Mouse (Mus musculus) MEL (cell line): ENCODE measurements around the gene Lsr. TPM values are rescaled to one million over a fixed set of nuclear protein-coding genes. Genes with fewer than 3 reads are reported as not detected.

Experiments
- DNase-seq: peaks from one replicate; pipeline ENCODE4 v3.0.0; 2011; ENCODE audit warnings: low read depth, low spot score
- H3K27ac ChIP-seq: 2 replicates; pipeline ENCODE4 v1.5.1; 2012; ENCODE audit warnings: low read depth, mild to moderate bottlenecking, control low read depth, low read length, moderate library complexity; ENCODE audit not compliant: control insufficient read depth
- H3K27me3 ChIP-seq, 2 experiments: fragments of 150-350 bp in 1 of 2; sonication (generic) in 1 of 2; 2 replicates each; pipeline ENCODE4 v1.6.1; 2012; ENCODE audit warnings: low read length in 2 of 2, mild to moderate bottlenecking in 2 of 2, improper control_type of control experiment in 1 of 2, moderate library complexity in 1 of 2; ENCODE audit not compliant: insufficient read depth in 2 of 2, control insufficient read depth in 1 of 2
- H3K36me3 ChIP-seq, 2 experiments: 2 replicates each; pipeline ENCODE4 v1.6.1; 2012 to 2014; ENCODE audit warnings: low read length in 2 of 2, improper control_type of control experiment in 1 of 2, inconsistent platforms in 1 of 2, mild to moderate bottlenecking in 1 of 2; ENCODE audit not compliant: insufficient read depth in 2 of 2, control insufficient read depth in 1 of 2
- H3K4me1 ChIP-seq, 2 experiments: fragments of 150-350 bp in 1 of 2; sonication (generic) in 1 of 2; 2 replicates each; pipeline ENCODE4 v1.6.1; 2012; ENCODE audit warnings: low read length in 2 of 2, improper control_type of control experiment in 1 of 2, mild to moderate bottlenecking in 1 of 2; ENCODE audit not compliant: insufficient read depth in 2 of 2, control insufficient read depth in 1 of 2
- H3K4me3 ChIP-seq, 2 experiments: fragments of 150-350 bp in 1 of 2; sonication (generic) in 1 of 2; 2 replicates each; pipeline ENCODE4 v1.5.1; 2012; ENCODE audit warnings: low read depth in 2 of 2, low read length in 2 of 2, mild to moderate bottlenecking in 2 of 2, moderate library complexity in 2 of 2, control low read depth in 1 of 2, improper control_type of control experiment in 1 of 2; ENCODE audit not compliant: control insufficient read depth in 1 of 2, insufficient read depth in 1 of 2
- H3K79me2 ChIP-seq: 2 replicates; pipeline ENCODE4 v1.6.1; 2012; ENCODE audit warnings: mild to moderate bottlenecking, low read length, moderate library complexity; ENCODE audit not compliant: control insufficient read depth, poor library complexity, insufficient read depth
- H3K9ac ChIP-seq: 2 replicates; pipeline ENCODE4 v1.6.1; 2012; ENCODE audit warnings: low read depth, mild to moderate bottlenecking, control low read depth, low read length, moderate library complexity; ENCODE audit not compliant: control insufficient read depth, poor library complexity, severe bottlenecking
- H3K9me3 ChIP-seq: fragments of 150-350 bp; sonication (generic); replicated peaks from 2 replicates; pipeline ENCODE4 v1.6.1; 2012; ENCODE audit warnings: mild to moderate bottlenecking, low read length, improper control_type of control experiment, moderate library complexity; ENCODE audit not compliant: insufficient read depth
- BHLHE40 ChIP-seq: IDR thresholded peaks from 2 replicates; pipeline ENCODE4 v1.6.1; 2012; ENCODE audit warnings: low read depth, mild to moderate bottlenecking, inconsistent platforms, low read length, improper control_type of control experiment, borderline replicate concordance
- CHD1 ChIP-seq: IDR thresholded peaks from 2 replicates; pipeline ENCODE4 v1.6.1; 2012; ENCODE audit warnings: low read depth, mild to moderate bottlenecking, inconsistent platforms, low read length, improper control_type of control experiment
- CHD2 ChIP-seq: IDR thresholded peaks from 2 replicates; pipeline ENCODE4 v1.6.1; 2011; ENCODE audit warnings: low read length, improper control_type of control experiment
- CTCF ChIP-seq, 3 experiments: IDR thresholded peaks in 2 of 3; conservative IDR thresholded peaks in 1 of 3; 2 replicates each; pipeline ENCODE4 v1.5.1; 2011 to 2012; ENCODE audit warnings: low read length in 3 of 3, low read depth in 2 of 3, mild to moderate bottlenecking in 2 of 3, improper control_type of control experiment in 1 of 3, inconsistent platforms in 1 of 3, mixed read lengths in 1 of 3, moderate library complexity in 1 of 3; ENCODE audit not compliant: control insufficient read depth in 1 of 3, insufficient read depth in 1 of 3, poor library complexity in 1 of 3, severe bottlenecking in 1 of 3
- E2F4 ChIP-seq: IDR thresholded peaks from 2 replicates; pipeline ENCODE4 v1.6.1; 2011; ENCODE audit warnings: low read depth, low read length, improper control_type of control experiment, borderline replicate concordance
- EP300 ChIP-seq, 2 experiments: IDR thresholded peaks; 2 replicates each; pipeline ENCODE4 v1.6.1; 2011; ENCODE audit warnings: improper control_type of control experiment in 2 of 2, low read length in 2 of 2, low read depth in 1 of 2, mild to moderate bottlenecking in 1 of 2
- ETS1 ChIP-seq: IDR thresholded peaks from 2 replicates; pipeline ENCODE4 v1.6.1; 2012; ENCODE audit warnings: low read depth, mild to moderate bottlenecking, inconsistent platforms, low read length, improper control_type of control experiment, moderate library complexity
- GABPA ChIP-seq: IDR thresholded peaks from 2 replicates; pipeline ENCODE4 v1.6.1; 2012; ENCODE audit warnings: low read depth, mild to moderate bottlenecking, inconsistent platforms, low read length, improper control_type of control experiment, moderate library complexity
- GATA1 ChIP-seq: IDR thresholded peaks from 2 replicates; pipeline ENCODE4 v1.6.1; 2011; ENCODE audit warnings: low read depth, low read length, improper control_type of control experiment
- JUND ChIP-seq: IDR thresholded peaks from 2 replicates; pipeline ENCODE4 v1.6.1; 2011; ENCODE audit warnings: low read depth, mild to moderate bottlenecking, improper control_type of control experiment, low read length
- MAX ChIP-seq: IDR thresholded peaks from 2 replicates; pipeline ENCODE4 v1.6.1; 2011; ENCODE audit warnings: low read length, improper control_type of control experiment
- MAZ ChIP-seq: IDR thresholded peaks from 2 replicates; pipeline ENCODE4 v1.6.1; 2012; ENCODE audit warnings: low read depth, mild to moderate bottlenecking, inconsistent platforms, low read length, improper control_type of control experiment
- MEF2A ChIP-seq: IDR thresholded peaks from 2 replicates; pipeline ENCODE4 v1.6.1; 2014; ENCODE audit warnings: low read depth, mild to moderate bottlenecking, inconsistent platforms, low read length, improper control_type of control experiment; ENCODE audit not compliant: poor library complexity, insufficient replicate concordance, severe bottlenecking; ENCODE audit errors: extremely low read depth
- MYB ChIP-seq: IDR thresholded peaks from 2 replicates; pipeline ENCODE4 v1.6.1; 2011; ENCODE audit warnings: mild to moderate bottlenecking, low read depth, low read length, improper control_type of control experiment
- NELFE ChIP-seq: IDR thresholded peaks from 2 replicates; pipeline ENCODE4 v1.6.1; 2011; ENCODE audit warnings: low read depth, low read length, improper control_type of control experiment
- NRF1 ChIP-seq: IDR thresholded peaks from 2 replicates; pipeline ENCODE4 v1.6.1; 2014; ENCODE audit warnings: low read depth, mild to moderate bottlenecking, inconsistent platforms, low read length, improper control_type of control experiment, moderate library complexity; ENCODE audit not compliant: poor library complexity, insufficient read depth, severe bottlenecking
- POLR2A ChIP-seq, 2 experiments: IDR thresholded peaks; 2 replicates each; pipeline ENCODE4 v1.6.1; 2011 to 2012; ENCODE audit warnings: low read length in 2 of 2, mild to moderate bottlenecking in 2 of 2, control low read depth in 1 of 2, improper control_type of control experiment in 1 of 2, low read depth in 1 of 2, moderate library complexity in 1 of 2; ENCODE audit not compliant: control insufficient read depth in 1 of 2, insufficient read depth in 1 of 2, poor library complexity in 1 of 2
- POLR2AphosphoS5 ChIP-seq: IDR thresholded peaks from 2 replicates; pipeline ENCODE4 v1.6.1; 2012; ENCODE audit warnings: low read depth, borderline replicate concordance, mild to moderate bottlenecking, inconsistent platforms, low read length, moderate library complexity, mixed read lengths
- RAD21 ChIP-seq: IDR thresholded peaks from 2 replicates; pipeline ENCODE4 v1.6.1; 2011; ENCODE audit warnings: mild to moderate bottlenecking, low read depth, low read length, improper control_type of control experiment
- RCOR1 ChIP-seq: IDR thresholded peaks from 2 replicates; pipeline ENCODE4 v1.6.1; 2012; ENCODE audit warnings: low read depth, mild to moderate bottlenecking, inconsistent platforms, low read length, improper control_type of control experiment
- SMC3 ChIP-seq: IDR thresholded peaks from 2 replicates; pipeline ENCODE4 v1.6.1; 2011; ENCODE audit warnings: low read depth, low read length, improper control_type of control experiment
- TAL1 ChIP-seq: IDR thresholded peaks from 2 replicates; pipeline ENCODE4 v1.6.1; 2012; ENCODE audit warnings: mild to moderate bottlenecking, inconsistent platforms, low read length, moderate library complexity, mixed read lengths
- TBP ChIP-seq: IDR thresholded peaks from 2 replicates; pipeline ENCODE4 v1.8.0; 2011; ENCODE audit warnings: low read depth, low read length, improper control_type of control experiment
- USF1 ChIP-seq: IDR thresholded peaks from 2 replicates; pipeline ENCODE4 v1.6.1; 2014; ENCODE audit warnings: low read depth, mild to moderate bottlenecking, inconsistent platforms, low read length, improper control_type of control experiment, moderate library complexity
- ZKSCAN1 ChIP-seq: IDR thresholded peaks from 2 replicates; pipeline ENCODE4 v1.6.1; 2012; ENCODE audit warnings: low read depth, mild to moderate bottlenecking, inconsistent platforms, low read length, improper control_type of control experiment, moderate library complexity
- ZMIZ1 ChIP-seq: IDR thresholded peaks from 2 replicates; pipeline ENCODE4 v1.6.1; 2012; ENCODE audit warnings: low read depth, mild to moderate bottlenecking, inconsistent platforms, low read length, improper control_type of control experiment, moderate library complexity
- ZNF384 ChIP-seq: IDR thresholded peaks from 2 replicates; pipeline ENCODE4 v1.6.1; 2012; ENCODE audit warnings: low read depth, mild to moderate bottlenecking, inconsistent platforms, low read length, improper control_type of control experiment
- polyA plus RNA-seq, 2 experiments: library from polyadenylated mRNA; stranded (reverse) in 1 of 2; unstranded in 1 of 2; fragments of >175 nt in 1 of 2; fragments of >200 nt in 1 of 2; gene quantifications; 2 replicates each; pipeline versions ENCODE4 v1.2.1 to v1.2.4; 2012; ENCODE audit warnings: low replicate concordance in 2 of 2, low read depth in 1 of 2; ENCODE audit not compliant: insufficient read length in 2 of 2, insufficient read depth in 1 of 2, missing spikeins in 1 of 2
- total RNA-seq: library from RNA; depleted of rRNA; stranded (reverse); fragments of 300-350 nt; gene quantifications from 2 replicates; pipeline ENCODE4 v1.2.3, GENCODE M21; 2012

The Lsr gene
- total and polyA plus RNA-seq, 3 experiments = 0.22 TPM; not detected in 2

- Histone ChIP-seq H3K27me3 (no peaks in the 10 kb centered on the region), H3K4me1 (peaks cover 0 to 11% of the 10 kb centered on the region in 2 experiments; a peak in 1 of 4 replicates), H3K9me3 (no peaks in the 10 kb centered on the region), H3K79me2 (peaks cover 18% of the 10 kb centered on the region), H3K27ac (no peak overlapping the region), H3K9ac (no peak overlapping the region), H3K4me3 (peak overlapping the region; percentile 85 to 97; a peak in 3 of 4 replicates), H3K36me3 (peaks cover 2 to 9% of the 10 kb centered on the region in 2 experiments)
- DNase-seq = no peak
- TF ChIP-seq NRF1 (no peak), USF1 (no peak), SMC3 (no peak), MAX (no peak), JUND (no peak), ZKSCAN1 (no peak), RAD21 (no peak), CHD2 (no peak), TAL1 (no peak)
Observed at GRCm38 (mm10) chr7:30954971-30955520, 18.2 kb downstream of the Lsr start.

DNA sequence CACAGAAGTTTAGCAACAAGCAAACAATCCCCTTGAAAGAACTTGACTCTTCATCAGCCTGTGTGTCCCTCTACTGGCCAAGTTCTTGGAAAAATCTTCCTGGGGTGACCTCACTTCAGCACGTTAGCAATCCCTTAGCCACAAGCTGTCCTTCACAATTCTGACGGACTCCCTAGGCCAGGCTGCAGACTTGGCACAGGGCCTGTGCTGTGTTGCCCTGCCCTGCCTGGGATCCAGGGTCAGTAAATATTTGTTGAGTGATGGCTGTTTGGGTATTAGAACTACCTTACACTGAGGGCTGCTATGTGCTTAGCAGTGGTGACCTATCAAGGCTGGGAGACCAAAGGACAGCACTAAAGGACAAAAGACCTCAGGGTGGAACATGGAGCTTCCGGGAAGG, 19.2 kb downstream of the Lsr start:
- Histone ChIP-seq H3K27ac (no peak overlapping the region), H3K9ac (no peak overlapping the region), H3K79me2 (peaks cover 18% of the 10 kb centered on the region), H3K4me1 (peaks cover 0 to 11% of the 10 kb centered on the region in 2 experiments; a peak in 1 of 4 replicates), H3K27me3 (no peaks in the 10 kb centered on the region), H3K4me3 (no peak overlapping the region), H3K36me3 (peaks cover 5 to 9% of the 10 kb centered on the region in 2 experiments), H3K9me3 (no peaks in the 10 kb centered on the region)
- TF ChIP-seq TBP (no peak), POLR2A (IDR thresholded peaks at IDR 0.05; ENCODE audit: control insufficient read depth in 1 of 2, insufficient read depth in 1 of 2, low read depth in 1 of 2, low read length in 2 of 2, poor library complexity in 1 of 2) (no peak), RCOR1 (no peak), GATA1 (no peak)
- DNase-seq = no peak

- peak; percentile 36 for DNase-seq
- Histone ChIP-seq H3K9ac (no peak overlapping the region), H3K27me3 (no peaks in the 10 kb centered on the region), H3K4me1 (peaks cover 0 to 11% of the 10 kb centered on the region in 2 experiments; a peak in 1 of 4 replicates), H3K36me3 (peaks cover 5 to 9% of the 10 kb centered on the region in 2 experiments), H3K9me3 (no peaks in the 10 kb centered on the region), H3K4me3 (no peak overlapping the region), H3K27ac (no peak overlapping the region), H3K79me2 (peaks cover 18% of the 10 kb centered on the region)
- TF ChIP-seq E2F4 (no peak), MEF2A (no peak), CTCF (IDR thresholded peaks at IDR 0.05 in 2 of 3, conservative IDR thresholded peaks at IDR 0.05 in 1 of 3; ENCODE audit: control insufficient read depth in 1 of 3, insufficient read depth in 1 of 3, low read depth in 2 of 3, low read length in 3 of 3, poor library complexity in 1 of 3, severe bottlenecking in 1 of 3) (no peak), CHD1 (no peak), GABPA (no peak), ZMIZ1 (no peak), POLR2AphosphoS5 (no peak), ETS1 (no peak), BHLHE40 (no peak), EP300 (IDR thresholded peaks at IDR 0.05; ENCODE audit: low read depth in 1 of 2, low read length in 2 of 2) (no peak), MAZ (no peak), MYB (no peak), RAD21 (no peak), USF1 (no peak), ZNF384 (no peak), NELFE (no peak)
Observed at GRCm38 (mm10) chr7:30953459-30953858, 19.8 kb downstream of the Lsr start.
